Mouse (Mus musculus) thymus, postnatal 4 days (tissue): ENCODE measurements around the gene Arpc1b.
A peak's percentile ranks its signal among the peaks of the same experiment; 100 is the strongest.

Experiments
- DNase-seq: peaks from one replicate; pipeline ENCODE4 v3.0.0; 2021

Arpc1b gene

DNA sequence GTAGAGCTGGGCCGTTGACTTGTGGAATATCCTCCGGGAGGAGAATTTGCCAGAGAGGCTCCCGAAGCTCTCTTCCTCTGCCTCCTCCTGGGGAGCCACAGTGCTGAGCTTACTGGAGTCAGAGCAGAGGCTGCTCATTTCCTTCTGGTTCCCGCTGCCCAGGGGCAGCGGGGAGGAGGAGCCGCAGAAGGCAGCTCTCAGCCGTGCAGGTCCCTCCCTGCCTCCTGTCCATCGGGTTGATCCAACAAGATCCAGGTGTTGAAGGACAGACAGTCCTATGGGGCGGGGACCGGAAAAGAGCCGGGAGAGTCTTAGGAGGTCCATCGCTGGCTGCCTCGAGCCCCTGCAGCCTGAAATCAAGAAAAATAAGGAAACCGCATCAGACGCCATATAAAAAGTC, 51.2 kb downstream of the Arpc1b start:
- no peak for DNase-seq

DNA sequence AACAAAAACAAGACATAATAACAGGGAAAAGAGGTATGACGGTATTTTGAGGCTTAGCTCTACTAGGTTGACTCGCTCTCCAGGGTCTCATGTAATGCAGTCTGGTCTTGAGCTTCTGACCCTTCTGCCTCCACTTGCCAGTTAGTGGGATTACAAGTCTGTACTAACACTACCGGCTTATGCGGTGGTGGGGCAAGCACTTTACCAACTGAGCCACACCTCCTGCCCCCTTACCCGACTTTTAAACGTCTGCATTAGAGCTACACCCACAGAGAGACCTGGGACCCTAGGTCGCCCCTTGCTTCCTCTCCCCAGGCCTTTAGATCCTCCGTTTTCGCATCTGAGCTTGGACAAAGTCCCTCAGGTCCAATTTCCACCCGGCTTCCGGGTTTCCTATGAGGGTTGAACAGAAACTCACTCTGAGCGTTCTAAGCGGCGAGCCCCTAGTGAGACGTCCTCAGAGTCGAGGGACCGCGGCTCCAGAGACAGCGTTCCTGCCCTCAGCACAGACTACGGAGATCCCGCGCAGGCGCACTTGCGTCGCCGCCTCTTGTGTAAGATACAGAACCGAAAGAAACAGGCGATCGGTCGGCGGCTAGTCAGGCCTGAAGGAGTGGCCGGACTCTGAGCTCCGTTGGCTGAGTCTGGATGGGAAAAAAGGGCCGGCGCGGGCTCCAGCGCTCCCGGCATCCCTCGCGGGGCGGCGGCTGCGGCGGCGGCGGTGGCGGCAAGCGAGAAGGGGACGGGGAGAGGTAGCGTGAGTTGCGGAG, 52.7 kb downstream of the Arpc1b start, which contains the start of the genes Ptcd1 and Cpsf4:
Gene Ptcd1 (minus strand): TSS at position 573 of the 770 bp plus-strand sequence.
Gene Cpsf4 (plus strand): TSS at position 678 of the 770 bp plus-strand sequence.
- DNase-seq = peak; percentile 99

DNA sequence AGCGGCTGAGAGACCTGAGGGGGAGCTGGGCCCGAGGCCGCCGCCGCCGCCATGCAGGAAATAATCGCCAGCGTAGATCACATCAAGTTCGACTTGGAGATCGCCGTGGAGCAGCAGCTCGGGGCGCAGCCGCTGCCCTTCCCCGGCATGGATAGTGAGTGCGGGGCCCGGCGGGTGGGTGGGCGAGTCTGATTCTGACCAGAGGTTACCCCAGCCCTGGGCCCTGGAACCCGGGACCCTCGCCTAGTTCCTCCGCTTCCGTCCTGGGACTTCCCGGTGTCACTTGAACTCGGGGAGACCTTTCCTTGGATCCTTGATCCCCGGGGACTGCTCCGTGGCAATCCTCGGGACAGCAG, 53.3 kb downstream of the Arpc1b start:
- DNase-seq = no peak

DNA sequence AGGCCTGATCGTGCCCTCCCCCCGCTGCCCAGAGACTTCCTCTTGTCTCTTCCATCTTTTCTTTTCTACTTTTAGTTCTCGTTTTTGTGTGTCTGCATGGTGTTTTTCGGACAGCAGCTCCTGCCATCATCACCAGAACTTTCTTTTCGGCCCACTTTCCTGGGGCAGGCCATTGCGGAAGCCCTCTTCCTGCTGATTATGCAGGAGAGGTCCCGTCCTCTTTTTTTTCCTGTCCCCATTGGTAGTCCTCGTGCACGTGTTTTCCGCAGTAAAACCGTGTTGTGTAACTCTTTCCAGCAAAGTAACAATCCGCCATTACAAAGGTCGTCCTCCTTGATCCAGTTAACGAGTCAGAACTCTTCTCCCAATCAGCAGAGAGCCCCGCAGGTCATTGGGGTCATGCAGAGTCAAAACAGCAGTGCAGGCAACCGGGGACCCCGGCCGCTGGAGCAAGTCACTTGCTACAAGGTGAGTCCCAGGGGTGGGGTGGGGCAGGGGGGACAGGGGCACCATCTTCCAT, 64.5 kb downstream of the Arpc1b start:
- no peak for DNase-seq
